Mouse (Mus musculus): ENCODE data around the gene Rhov.

Rhov gene

GRCm38 (mm10) chr2:119289014-119289416 is 17.9 kb upstream of the Rhov start:
- DNase-seq (ENCODE audit: low spot score), result no peak

GRCm38 (mm10) chr2:119288270-119288882 is 17.3 kb upstream of the Rhov start, which contains the start of gene Vps18:
TSS of gene Vps18 (plus strand) at chr2:119288740.
- peak; percentile 96 for DNase-seq (ENCODE audit: low spot score)

- DNase-seq (ENCODE audit: low spot score), result no peak
Measured at GRCm38 (mm10) chr2:119287372-119287771, 16.3 kb upstream of the Rhov start.

- DNase-seq (ENCODE audit: low spot score), result no peak
Measured at GRCm38 (mm10) chr2:119281899-119282565, 11.0 kb upstream of the Rhov start.

- no peak for DNase-seq (ENCODE audit: low spot score)
Measured at GRCm38 (mm10) chr2:119277810-119278209, 6.7 kb upstream of the Rhov start.

GRCm38 (mm10) chr2:119276926-119277325 is 5.9 kb upstream of the Rhov start:
- DNase-seq (ENCODE audit: low spot score), result no peak

GRCm38 (mm10) chr2:119274126-119274525 is 3.1 kb upstream of the Rhov start:
- DNase-seq (ENCODE audit: low spot score), result no peak

- no peak for DNase-seq (ENCODE audit: low spot score)
Measured at GRCm38 (mm10) chr2:119270286-119270642, 808 bp downstream of the Rhov start.

GRCm38 (mm10) chr2:119263813-119264212 is 7.3 kb downstream of the Rhov start:
- no peak for DNase-seq (ENCODE audit: low spot score)

- DNase-seq (ENCODE audit: low spot score), result no peak
Measured at GRCm38 (mm10) chr2:119262978-119263377, 8.1 kb downstream of the Rhov start.

- no peak for DNase-seq (ENCODE audit: low spot score)
Measured at GRCm38 (mm10) chr2:119261326-119261725, 9.7 kb downstream of the Rhov start.

- no peak for DNase-seq (ENCODE audit: low spot score)
Measured at GRCm38 (mm10) chr2:119260518-119260917, 10.6 kb downstream of the Rhov start.

GRCm38 (mm10) chr2:119254976-119255375 is 16.1 kb downstream of the Rhov start:
- no peak for DNase-seq (ENCODE audit: low spot score)

- peak; percentile 63 for DNase-seq (ENCODE audit: low spot score)
Measured at GRCm38 (mm10) chr2:119250826-119251478, 20.1 kb downstream of the Rhov start.

GRCm38 (mm10) chr2:119250377-119250776 is 20.7 kb downstream of the Rhov start:
- no peak for DNase-seq (ENCODE audit: low spot score)

- no peak for DNase-seq (ENCODE audit: low spot score)
Measured at GRCm38 (mm10) chr2:119249592-119250061, 21.4 kb downstream of the Rhov start.

GRCm38 (mm10) chr2:119247904-119248303 is 23.2 kb downstream of the Rhov start:
- no peak for DNase-seq (ENCODE audit: low spot score)

GRCm38 (mm10) chr2:119245246-119245645 is 25.8 kb downstream of the Rhov start:
- DNase-seq (ENCODE audit: low spot score), result no peak

GRCm38 (mm10) chr2:119242548-119242947 is 28.5 kb downstream of the Rhov start:
- DNase-seq (ENCODE audit: low spot score), result no peak

- DNase-seq (ENCODE audit: low spot score), result no peak
Measured at GRCm38 (mm10) chr2:119240819-119241186, 30.3 kb downstream of the Rhov start.

- no peak for DNase-seq (ENCODE audit: low spot score)
Measured at GRCm38 (mm10) chr2:119240075-119240818, 30.8 kb downstream of the Rhov start.

- DNase-seq (ENCODE audit: low spot score), result no peak
Measured at GRCm38 (mm10) chr2:119238671-119239070, 32.4 kb downstream of the Rhov start.

- DNase-seq (ENCODE audit: low spot score), result no peak
Measured at GRCm38 (mm10) chr2:119237871-119238220, 33.2 kb downstream of the Rhov start.

Measured in ovary, postnatal 10 days (tissue).